Mouse (Mus musculus): Measurements from ENCODE around the gene Unc119b. TPM values are rescaled to one million over a fixed set of nuclear protein-coding genes. Genes with fewer than 3 reads are reported as not detected.

Gene Unc119b
- polyA plus RNA-seq, 1 experiment from 2014 or later = 10.1 TPM

Other genes with a start within 250 kb of the Unc119b start
- gene Oasl2, start 238.0 kb downstream of the Unc119b start, polyA plus RNA-seq (2015; fragmentation: Nextera tagmentation; extraction: Ambion mirVana) = 78.7 and 88.6 TPM in 2 replicates
- gene Oasl1, start 211.7 kb downstream of the Unc119b start, polyA plus RNA-seq (2015; fragmentation: Nextera tagmentation; extraction: Ambion mirVana) = 20.1 and 25.5 TPM in 2 replicates
- 55.6 and 56.5 TPM in 2 replicates for gene 2210016L21Rik, start 192.8 kb downstream of the Unc119b start, polyA plus RNA-seq (2015; fragmentation: Nextera tagmentation; extraction: Ambion mirVana)
- 15.9 and 16.1 TPM in 2 replicates for gene Hnf1a, start 163.9 kb downstream of the Unc119b start, polyA plus RNA-seq (2015; fragmentation: Nextera tagmentation; extraction: Ambion mirVana)
- gene Sppl3, start 123.8 kb downstream of the Unc119b start, polyA plus RNA-seq (2015; fragmentation: Nextera tagmentation; extraction: Ambion mirVana) = 19.5 and 20.8 TPM in 2 replicates
- 13.8 and 17.0 TPM in 2 replicates for gene Gm10401, start 36.7 kb downstream of the Unc119b start, polyA plus RNA-seq (2015; fragmentation: Nextera tagmentation; extraction: Ambion mirVana)
- 100 and 113 TPM in 2 replicates for gene Acads, start 15.6 kb downstream of the Unc119b start, polyA plus RNA-seq (2015; fragmentation: Nextera tagmentation; extraction: Ambion mirVana)
- 56.7 and 59.7 TPM in 2 replicates for gene Mlec, start 23.2 kb upstream of the Unc119b start, polyA plus RNA-seq (2015; fragmentation: Nextera tagmentation; extraction: Ambion mirVana)
- 0.57 and 0.90 TPM in 2 replicates for gene Cabp1, start 59.4 kb upstream of the Unc119b start, polyA plus RNA-seq (2015; fragmentation: Nextera tagmentation; extraction: Ambion mirVana)
- 75.7 and 77.1 TPM in 2 replicates for gene Pop5, start 100.9 kb upstream of the Unc119b start, polyA plus RNA-seq (2015; fragmentation: Nextera tagmentation; extraction: Ambion mirVana)
- 64.9 and 69.1 TPM in 2 replicates for gene Rnf10, start 137.9 kb upstream of the Unc119b start, polyA plus RNA-seq (2015; fragmentation: Nextera tagmentation; extraction: Ambion mirVana)
- gene Coq5, start 144.7 kb upstream of the Unc119b start, polyA plus RNA-seq (2015; fragmentation: Nextera tagmentation; extraction: Ambion mirVana) = 31.3 and 32.4 TPM in 2 replicates
- 510 and 539 TPM in 2 replicates for gene Dynll1, start 166.0 kb upstream of the Unc119b start, polyA plus RNA-seq (2015; fragmentation: Nextera tagmentation; extraction: Ambion mirVana)
- gene Srsf9, start 192.2 kb upstream of the Unc119b start, polyA plus RNA-seq (2015; fragmentation: Nextera tagmentation; extraction: Ambion mirVana) = 105 and 117 TPM in 2 replicates
- 12.9 and 15.2 TPM in 2 replicates for gene Gatc, start 206.2 kb upstream of the Unc119b start, polyA plus RNA-seq (2015; fragmentation: Nextera tagmentation; extraction: Ambion mirVana)
- gene Triap1, start 206.2 kb upstream of the Unc119b start, polyA plus RNA-seq (2015; fragmentation: Nextera tagmentation; extraction: Ambion mirVana) = 49.8 and 51.9 TPM in 2 replicates
- gene Cox6a1, start 214.0 kb upstream of the Unc119b start, polyA plus RNA-seq (2015; fragmentation: Nextera tagmentation; extraction: Ambion mirVana) = 2,037 and 2,087 TPM in 2 replicates